Mouse (Mus musculus): ENCODE data around the gene Tdrd1. TPM values are rescaled to one million over a fixed set of nuclear protein-coding genes. Genes with fewer than 3 reads are reported as not detected.
"Not testable (repeated sequence)": the region's sequence is repeated elsewhere in the genome, so short reads cannot be mapped to it uniquely, and the experiment has no call there.

Gene Tdrd1
- polyA plus RNA-seq (2014; fragmentation: Nextera tagmentation; extraction: Ambion mirVana), result 0.45 and 0.81 TPM in 2 replicates

GRCm38 (mm10) chr19:56826047-56826631, at the start of gene Tdrd1:
TSS of gene Tdrd1 (plus strand) at chr19:56826209.
- Histone ChIP-seq H3K9me3 (ENCODE audit: control insufficient read depth, low read length) (no peaks in the 10 kb centered on the region), H3K27ac (ENCODE audit: low read depth, low read length) (no peak within 1 kb of the TSS), H3K4me3 (ENCODE audit: low read depth, low read length) (peak within 1 kb of the TSS; percentile 15; the same call in 1 of the 2 replicates), H3K9ac (ENCODE audit: low read depth, low read length) (no peak within 1 kb of the TSS), H3K36me3 (ENCODE audit: control insufficient read depth, insufficient read depth, low read length) (no peaks in the 10 kb centered on the region), H3K4me1 (replicated peaks; ENCODE audit: control insufficient read depth, insufficient read depth, low read length) (peaks cover 5% of the 10 kb centered on the region), H3K4me2 (peak within 1 kb of the TSS; percentile 47), H3K27me3 (replicated peaks; ENCODE audit: control insufficient read depth, insufficient read depth, low read length) (peaks cover 9% of the 10 kb centered on the region)
- DNase-seq (ENCODE audit: low spot score) (no peak), ATAC-seq (replicated peaks; ENCODE audit: low FRiP score) (no peak)
- 42% methylated on average over 44 of the region's 44 CpGs for WGBS

- Histone ChIP-seq H3K9ac (ENCODE audit: low read depth, low read length) (no peak overlapping the region), H3K4me2 (no peak overlapping the region), H3K4me3 (ENCODE audit: low read depth, low read length) (no peak overlapping the region), H3K27me3 (replicated peaks; ENCODE audit: control insufficient read depth, insufficient read depth, low read length) (peaks cover 25% of the 10 kb centered on the region), H3K36me3 (ENCODE audit: control insufficient read depth, insufficient read depth, low read length) (no peaks in the 10 kb centered on the region), H3K4me1 (replicated peaks; ENCODE audit: control insufficient read depth, insufficient read depth, low read length) (peaks cover 7% of the 10 kb centered on the region; the same call in 1 of the 2 replicates), H3K27ac (ENCODE audit: low read depth, low read length) (no peak overlapping the region), H3K9me3 (ENCODE audit: control insufficient read depth, low read length) (no peaks in the 10 kb centered on the region)
- DNase-seq (ENCODE audit: low spot score) (no peak), ATAC-seq (replicated peaks; ENCODE audit: low FRiP score) (no peak)
- WGBS, result 33% methylated on average over 16 of the region's 16 CpGs
These were observed 49.2 kb upstream of the Tdrd1 start for GRCm38 (mm10) chr19:56776719-56777382.

GRCm38 (mm10) chr19:56778532-56778931, 47.5 kb upstream of the Tdrd1 start:
- not testable (repeated sequence) for DNase-seq (ENCODE audit: low spot score); H3K36me3 ChIP-seq (ENCODE audit: control insufficient read depth, insufficient read depth, low read length); H3K9ac ChIP-seq (ENCODE audit: low read depth, low read length); ATAC-seq (replicated peaks; ENCODE audit: low FRiP score); H3K9me3 ChIP-seq (ENCODE audit: control insufficient read depth, low read length); H3K4me3 ChIP-seq (ENCODE audit: low read depth, low read length); H3K4me1 ChIP-seq (replicated peaks; ENCODE audit: control insufficient read depth, insufficient read depth, low read length); H3K4me2 ChIP-seq; H3K27ac ChIP-seq (ENCODE audit: low read depth, low read length)
- WGBS, result 92% methylated on average over 7 of the region's 7 CpGs
- H3K27me3 ChIP-seq (replicated peaks; ENCODE audit: control insufficient read depth, insufficient read depth, low read length), result peaks cover 25% of the 10 kb centered on the region

GRCm38 (mm10) chr19:56787911-56788310, 38.1 kb upstream of the Tdrd1 start:
- Histone ChIP-seq H3K36me3 (ENCODE audit: control insufficient read depth, insufficient read depth, low read length) (peaks cover 16% of the 10 kb centered on the region), H3K9me3 (ENCODE audit: control insufficient read depth, low read length) (no peaks in the 10 kb centered on the region), H3K9ac (ENCODE audit: low read depth, low read length) (no peak overlapping the region), H3K27me3 (replicated peaks; ENCODE audit: control insufficient read depth, insufficient read depth, low read length) (no peaks in the 10 kb centered on the region), H3K4me2 (no peak overlapping the region), H3K4me1 (replicated peaks; ENCODE audit: control insufficient read depth, insufficient read depth, low read length) (no peaks in the 10 kb centered on the region), H3K4me3 (ENCODE audit: low read depth, low read length) (no peak overlapping the region), H3K27ac (ENCODE audit: low read depth, low read length) (no peak overlapping the region)
- 88% methylated on average over 7 of the region's 7 CpGs for WGBS
- ATAC-seq (replicated peaks; ENCODE audit: low FRiP score) (no peak), DNase-seq (ENCODE audit: low spot score) (no peak)

- DNase-seq (ENCODE audit: low spot score), result no peak
- Histone ChIP-seq H3K4me3 (ENCODE audit: low read depth, low read length) (no peak overlapping the region), H3K9me3 (ENCODE audit: control insufficient read depth, low read length) (no peaks in the 10 kb centered on the region), H3K4me1 (replicated peaks; ENCODE audit: control insufficient read depth, insufficient read depth, low read length) (no peaks in the 10 kb centered on the region), H3K27ac (ENCODE audit: low read depth, low read length) (no peak overlapping the region), H3K4me2 (no peak overlapping the region), H3K27me3 (replicated peaks; ENCODE audit: control insufficient read depth, insufficient read depth, low read length) (no peaks in the 10 kb centered on the region), H3K9ac (ENCODE audit: low read depth, low read length) (no peak overlapping the region), H3K36me3 (ENCODE audit: control insufficient read depth, insufficient read depth, low read length) (peaks cover 16% of the 10 kb centered on the region)
- no peak for ATAC-seq (replicated peaks; ENCODE audit: low FRiP score)
- 87% methylated on average over 5 of the region's 5 CpGs for WGBS
These were observed 37.1 kb upstream of the Tdrd1 start for GRCm38 (mm10) chr19:56788952-56789351.

- Histone ChIP-seq H3K27ac (ENCODE audit: low read depth, low read length) (no peak overlapping the region), H3K9me3 (ENCODE audit: control insufficient read depth, low read length) (no peaks in the 10 kb centered on the region), H3K27me3 (replicated peaks; ENCODE audit: control insufficient read depth, insufficient read depth, low read length) (no peaks in the 10 kb centered on the region), H3K36me3 (ENCODE audit: control insufficient read depth, insufficient read depth, low read length) (peaks cover 18% of the 10 kb centered on the region), H3K4me1 (replicated peaks; ENCODE audit: control insufficient read depth, insufficient read depth, low read length) (peaks cover 22% of the 10 kb centered on the region), H3K4me3 (ENCODE audit: low read depth, low read length) (no peak overlapping the region), H3K9ac (ENCODE audit: low read depth, low read length) (no peak overlapping the region), H3K4me2 (no peak overlapping the region)
- WGBS, result 81% methylated on average over 11 of the region's 11 CpGs
- DNase-seq (ENCODE audit: low spot score), result no peak
- no peak for ATAC-seq (replicated peaks; ENCODE audit: low FRiP score)
These were observed 28.6 kb upstream of the Tdrd1 start for GRCm38 (mm10) chr19:56797376-56797775.

GRCm38 (mm10) chr19:56800226-56800625, 25.8 kb upstream of the Tdrd1 start:
- Histone ChIP-seq H3K4me1 (replicated peaks; ENCODE audit: control insufficient read depth, insufficient read depth, low read length) (peaks cover 27% of the 10 kb centered on the region), H3K4me2 (peak overlapping the region; percentile 35), H3K9ac (ENCODE audit: low read depth, low read length) (no peak overlapping the region), H3K36me3 (ENCODE audit: control insufficient read depth, insufficient read depth, low read length) (peaks cover 15% of the 10 kb centered on the region), H3K4me3 (ENCODE audit: low read depth, low read length) (no peak overlapping the region), H3K9me3 (ENCODE audit: control insufficient read depth, low read length) (no peaks in the 10 kb centered on the region), H3K27me3 (replicated peaks; ENCODE audit: control insufficient read depth, insufficient read depth, low read length) (no peaks in the 10 kb centered on the region), H3K27ac (ENCODE audit: low read depth, low read length) (peak overlapping the region; percentile 6; the same call in 1 of the 2 replicates)
- ATAC-seq (replicated peaks; ENCODE audit: low FRiP score) (peak; percentile 75), DNase-seq (ENCODE audit: low spot score) (no peak)
- 46% methylated on average over 8 of the region's 8 CpGs for WGBS

- H3K4me1 ChIP-seq (replicated peaks; ENCODE audit: control insufficient read depth, insufficient read depth, low read length), result peaks cover 27% of the 10 kb centered on the region
- ATAC-seq (replicated peaks; ENCODE audit: low FRiP score) (peak; percentile 76), DNase-seq (ENCODE audit: low spot score) (no peak)
- peak overlapping the region; percentile 53 for H3K4me2 ChIP-seq
- peaks cover 15% of the 10 kb centered on the region for H3K36me3 ChIP-seq (ENCODE audit: control insufficient read depth, insufficient read depth, low read length)
- no peak overlapping the region for H3K4me3 ChIP-seq (ENCODE audit: low read depth, low read length)
- H3K27me3 ChIP-seq (replicated peaks; ENCODE audit: control insufficient read depth, insufficient read depth, low read length), result no peaks in the 10 kb centered on the region
- WGBS, result 26% methylated on average over 7 of the region's 7 CpGs
- H3K9ac ChIP-seq (ENCODE audit: low read depth, low read length), result no peak overlapping the region
- no peaks in the 10 kb centered on the region for H3K9me3 ChIP-seq (ENCODE audit: control insufficient read depth, low read length)
- peak overlapping the region; percentile 84 for H3K27ac ChIP-seq (ENCODE audit: low read depth, low read length)
These were observed 24.9 kb upstream of the Tdrd1 start for GRCm38 (mm10) chr19:56800930-56801655.

Measured in liver, embryonic 11.5 days (tissue).